Mouse (Mus musculus): ENCODE results near the gene Serpine1.

DNA sequence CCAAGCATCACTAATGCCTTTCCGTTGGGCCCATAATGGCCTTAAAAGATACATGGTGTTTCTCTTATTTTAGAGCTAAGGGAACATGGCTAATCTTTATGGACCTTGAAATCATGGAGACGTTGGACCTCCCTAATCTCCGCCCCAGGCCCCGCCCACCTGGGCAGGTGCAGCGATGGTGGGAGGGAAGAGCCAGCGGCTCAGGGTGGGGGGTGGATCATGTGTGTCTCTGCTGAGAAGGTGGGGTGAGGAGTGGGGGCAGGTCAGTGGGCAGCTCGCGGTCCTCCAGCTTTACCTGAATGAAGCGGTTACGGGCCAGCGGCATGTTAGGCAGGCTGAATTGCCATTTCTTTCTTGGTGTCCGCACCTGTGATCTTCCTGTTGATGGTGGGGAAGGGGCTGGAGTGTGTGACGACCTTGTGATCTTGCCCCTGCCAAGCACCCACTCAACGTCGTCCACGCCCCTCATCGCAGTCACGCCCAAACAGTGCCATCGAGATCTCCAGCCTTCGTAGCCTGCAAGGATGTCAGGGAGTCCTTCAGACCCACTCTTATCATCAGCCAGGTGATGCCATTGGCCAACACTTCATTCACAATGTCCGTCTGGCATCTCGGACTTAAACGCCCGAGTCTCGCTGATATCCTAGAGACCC is 38.0 kb upstream of the Serpine1 start:
- TF ChIP-seq POLR2A (IDR thresholded peaks at IDR 0.05; ENCODE audit: insufficient read depth, low read length) = no peak
- no peak for TF ChIP-seq CTCF (IDR thresholded peaks at IDR 0.05; ENCODE audit: low read depth, low read length)

Measured in ES-Bruce4 (cell line).